ENCODE assay signal across 11 mouse cellular contexts in the genomic region with DNA sequence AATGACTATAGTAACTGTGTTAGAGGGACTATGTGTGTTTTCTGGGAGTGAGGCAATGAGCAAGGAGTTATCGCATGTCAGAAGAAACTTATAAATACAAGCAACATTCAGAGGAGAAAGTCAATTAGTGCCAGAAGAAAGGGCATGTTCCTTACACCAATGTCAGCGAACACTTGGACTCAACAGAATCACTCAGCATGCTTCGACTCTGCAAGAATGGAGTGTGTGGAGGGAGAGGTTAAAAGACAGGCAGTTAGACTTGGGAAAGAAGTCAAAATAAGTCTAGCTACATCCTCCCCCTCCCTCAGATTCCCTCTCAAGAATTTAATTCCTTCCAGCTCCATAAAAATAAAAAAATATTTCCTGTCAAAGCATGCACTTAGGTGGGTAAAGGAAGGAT. TPM values are rescaled to one million over a fixed set of nuclear protein-coding genes. Genes with fewer than 3 reads are reported as not detected.
DNase-seq lines count a peak whose midpoint lies in the region; ATAC-seq and TF ChIP-seq lines count a peak whose summit lies in the region.
"Had no signal": no experiment of that assay in that cellular context is flagged by ENCODE, and none has a peak within 500 bp of the region (broad histone marks: within the 10 kb centered on the region; RNA-seq: fewer than 3 reads in every experiment).

No protein-coding gene starts in this region.

- ATAC-seq in limb, embryonic 13.5 days (ENCODE audit: low FRiP score, low read depth) = no peak
- ATAC-seq in monocyte, adult 5-6 weeks (replicated peaks; ENCODE audit: insufficient number of reproducible peaks, low FRiP score, low TSS enrichment, poor library complexity, severe bottlenecking) = no peak

- no peaks in the 10 kb centered on the region for H3K36me3 ChIP-seq in kidney, adult 2 months (ENCODE audit: control insufficient read depth, insufficient read depth, low read length)
- no peaks in the 10 kb centered on the region for H3K36me3 ChIP-seq in limb, embryonic 13.5 days
- H3K36me3 ChIP-seq: heart, embryonic 12.5 days had no signal

- H3K27ac ChIP-seq in kidney, adult 2 months (ENCODE audit: insufficient read depth, low read depth, low read length) = peak overlapping the region; percentile 68; the same call in 1 of the 2 replicates
- H3K27ac ChIP-seq in brown adipose tissue, adult 24 weeks (replicated peaks; ENCODE audit: low read depth, low read length) = peak overlapping the region; percentile 60; the same call in 1 of the 2 replicates
- peak overlapping the region; percentile 70; the same call in 1 of the 2 replicates for H3K27ac ChIP-seq in limb, embryonic 13.5 days

- 60% methylated on average over 3 of the region's 3 CpGs for WGBS in kidney, adult 2 months
- 44% methylated on average over 3 of the region's 3 CpGs for WGBS in limb, embryonic 13.5 days

- H3K4me3 ChIP-seq in kidney, adult 2 months (ENCODE audit: insufficient read depth, low read depth, low read length) = no peak overlapping the region
- no peak overlapping the region for H3K4me3 ChIP-seq in brown adipose tissue, adult 24 weeks (ENCODE audit: insufficient read depth, low read depth, low read length)
- no peak overlapping the region for H3K4me3 ChIP-seq in limb, embryonic 13.5 days
- H3K4me3 ChIP-seq: heart, embryonic 12.5 days had no signal

- no peaks in the 10 kb centered on the region for H3K9me3 ChIP-seq in limb, embryonic 13.5 days
- H3K9me3 ChIP-seq: heart, embryonic 12.5 days had no signal

- no peak for TF ChIP-seq POLR2A in kidney, adult 2 months (IDR thresholded peaks at IDR 0.05; ENCODE audit: low read depth, low read length)

- no peak overlapping the region for H3K4me2 ChIP-seq in limb, embryonic 13.5 days (replicated peaks)
- H3K4me2 ChIP-seq: heart, embryonic 12.5 days had no signal

- H3K4me1 ChIP-seq in kidney, adult 2 months (ENCODE audit: control insufficient read depth, insufficient read depth, low read length) = no peaks in the 10 kb centered on the region
- no peaks in the 10 kb centered on the region for H3K4me1 ChIP-seq in brown adipose tissue, adult 24 weeks (ENCODE audit: control insufficient read depth, insufficient read depth, insufficient read length, low read length)
- peaks cover 24% of the 10 kb centered on the region for H3K4me1 ChIP-seq in limb, embryonic 13.5 days
- H3K4me1 ChIP-seq: heart, embryonic 12.5 days had no signal

- no peak for TF ChIP-seq CTCF in kidney, adult 2 months (conservative IDR thresholded peaks at IDR 0.05; ENCODE audit: insufficient read depth, insufficient read length, low read depth, low read length)

- DNase-seq in kidney, adult 2 months = no peak
- no peak for DNase-seq in kidney, postnatal 10 days
- DNase-seq in R1 (ENCODE audit: low read depth, low spot score) = peak; percentile 2
- no peak for DNase-seq in frontal cortex, adult 2 months (ENCODE audit: extremely low spot score in 1 of 2, low spot score in 1 of 2)
- DNase-seq: cerebellum, adult 9-10 months; liver had no signal

- H3K9ac ChIP-seq in limb, embryonic 13.5 days = no peak overlapping the region
- H3K9ac ChIP-seq: heart, embryonic 12.5 days had no signal

- no peaks in the 10 kb centered on the region for H3K27me3 ChIP-seq in kidney, adult 2 months (replicated peaks; ENCODE audit: control insufficient read depth, insufficient read depth, low read length)
- H3K27me3 ChIP-seq in limb, embryonic 13.5 days = no peaks in the 10 kb centered on the region
- H3K27me3 ChIP-seq: heart, embryonic 12.5 days had no signal

RNA-seq across cellular contexts. Expression of a gene that starts 1.1 kb away (rescaled TPM):
- polyA plus RNA-seq in kidney, adult 2 months (2012; rRNA removed) = 97.6 and 106 TPM in 2 replicates
- polyA plus RNA-seq in brown adipose tissue, adult 24 weeks (2012; ENCODE audit: insufficient read depth, insufficient read length, missing spikeins) = 440 and 536 TPM in 2 replicates
- polyA plus RNA-seq in limb, embryonic 13.5 days (2015; fragmentation: Nextera tagmentation; extraction: Ambion mirVana) = 302 and 322 TPM in 2 replicates
- polyA plus RNA-seq in frontal cortex, adult 2 months (2012; rRNA removed) = 23.5 and 27.0 TPM in 2 replicates
- total RNA-seq in monocyte, adult 5-6 weeks (2017) = not detected in 3 replicates
- total RNA-seq: megakaryocyte progenitor cell, adult 5-6 weeks had no signal
